9 mouse cellular contexts compared by ENCODE assay signal in genomic region chr17:26452371-26452972, GRCm38 (mm10). TPM values are rescaled to one million over a fixed set of nuclear protein-coding genes. Genes with fewer than 3 reads are reported as not detected.
A peak's percentile ranks its signal among the peaks of the same experiment; 100 is the strongest.
DNase-seq lines count a peak whose midpoint lies in the region; ATAC-seq lines count a peak whose summit lies in the region.
"Had no signal": no experiment of that assay in that cellular context is flagged by ENCODE, and none has a peak within 500 bp of the region (broad histone marks: within the 10 kb centered on the region; RNA-seq: fewer than 3 reads in every experiment).

No protein-coding gene starts in this region.

- peak; percentile 53 for DNase-seq in CD4-positive, CD25-positive, alpha-beta regulatory T cell, adult 2 months (ENCODE audit: low read depth, low spot score)
- DNase-seq in ES-CJ7 (ENCODE audit: low read depth, low spot score) = peak; percentile 51
- DNase-seq in cerebellum, adult 9-11 months = peak; percentile 28
- DNase-seq in gastrocnemius, postnatal 36 days = peak; percentile 48 to 67
- peak; percentile 58 to 74 for DNase-seq in lung, adult 18-20 months
- peak; percentile 73 for DNase-seq in right cerebral cortex, postnatal 4 days

- H3K9me3 ChIP-seq in kidney, embryonic 14.5 days (ENCODE audit: control insufficient read depth, low read length) = no peaks in the 10 kb centered on the region
- H3K9me3 ChIP-seq: midbrain, embryonic 12.5 days had no signal

- WGBS in kidney, embryonic 14.5 days = 54% methylated on average over 5 of the region's 5 CpGs

- intact Hi-C loops in gastrocnemius, postnatal 36 days (cut with DNase I) = loop anchor here (2.0 kb wide), 1 partner anchor 138 kb away; no protein-coding TSS in a partner anchor

- no peak for ATAC-seq in CD4-positive, CD25-positive, alpha-beta regulatory T cell, adult 4 months
- ATAC-seq in kidney, embryonic 14.5 days (ENCODE audit: low FRiP score, low TSS enrichment) = no peak; the same call in 1 of the 2 replicates

- peak overlapping the region; percentile 13; the same call in 1 of the 2 replicates for H3K27ac ChIP-seq in kidney, embryonic 14.5 days (ENCODE audit: low read depth, low read length)
- H3K27ac ChIP-seq: midbrain, embryonic 12.5 days had no signal

- no peak overlapping the region for H3K4me3 ChIP-seq in kidney, embryonic 14.5 days (ENCODE audit: low read length)
- H3K4me3 ChIP-seq: midbrain, embryonic 12.5 days had no signal

- H3K27me3 ChIP-seq in kidney, embryonic 14.5 days (ENCODE audit: control insufficient read depth, insufficient read depth, low read length) = no peaks in the 10 kb centered on the region

- H3K4me1 ChIP-seq in kidney, embryonic 14.5 days (ENCODE audit: control insufficient read depth, insufficient read depth, low read length) = peaks cover 13% of the 10 kb centered on the region; the same call in 1 of the 2 replicates
- H3K4me1 ChIP-seq: midbrain, embryonic 12.5 days had no signal

- H3K4me2 ChIP-seq in kidney, embryonic 14.5 days (replicated peaks; ENCODE audit: low read depth, low read length) = no peak overlapping the region
- H3K4me2 ChIP-seq: midbrain, embryonic 12.5 days had no signal

- H3K9ac ChIP-seq in kidney, embryonic 14.5 days (ENCODE audit: low read depth, low read length) = no peak overlapping the region
- H3K9ac ChIP-seq: midbrain, embryonic 12.5 days had no signal

- H3K36me3 ChIP-seq in kidney, embryonic 14.5 days (ENCODE audit: control insufficient read depth, insufficient read depth, low read length) = no peaks in the 10 kb centered on the region
- H3K36me3 ChIP-seq: midbrain, embryonic 12.5 days had no signal

RNA-seq across cellular contexts. Expression of gene Neurl1b, which starts 37.8 kb away (rescaled TPM):
- under 1 TPM; 0.13 to 0.22 TPM for polyA plus RNA-seq in CD4-positive, CD25-positive, alpha-beta regulatory T cell, adult 4 months (2017; shearing (Covaris generic))
- total RNA-seq in gastrocnemius, postnatal 36 days (2021) = 1 to 10 TPM; 2.6 to 3.7 TPM
- 1.6 and 2.9 TPM in 2 replicates for polyA plus RNA-seq in kidney, embryonic 14.5 days (2014; fragmentation: Nextera tagmentation; extraction: Ambion mirVana)
